8 mouse cellular contexts compared by ENCODE assay signal in genomic region chr6:21534820-21535219, GRCm38 (mm10).
DNase-seq lines count a peak whose midpoint lies in the region.

No protein-coding gene starts in this region.

- DNase-seq in left cerebral cortex, postnatal 4 days, result peak; percentile 8
- DNase-seq in left cerebral cortex, adult 8-10 months (ENCODE audit: low spot score in 2 of 2), result no peak
- DNase-seq in R1 (ENCODE audit: low read depth, low spot score), result peak; percentile 5
- DNase-seq in cerebellum, postnatal 14 days, result peak; percentile 62 to 70
- DNase-seq in kidney, postnatal 4 days, result peak; percentile 10 to 22
- DNase-seq in gastrocnemius, adult 18-20 months (ENCODE audit: low spot score), result no peak
- no peak for DNase-seq in ovary, adult 18-20 months (ENCODE audit: low spot score)
- DNase-seq in heart, postnatal 36 days, result no peak

- intact Hi-C loops in left cerebral cortex, postnatal 4 days (cut with DNase I), result no loop called here
- intact Hi-C loops in heart, postnatal 36 days (cut with DNase I), result loop anchor here (5.0 to 10.0 kb wide), 3 partner anchors 308 to 690 kb away; partner anchors contain the start of gene Kcnd2

Comparison
In these comparisons a context has a peak if more than half of its experiments do, and no peak if none do; other contexts are left out.
1. DNase-seq: peak in left cerebral cortex, postnatal 4 days (single experiment), R1 (single experiment), cerebellum, postnatal 14 days (2 of 2) and kidney, postnatal 4 days (2 of 2); none in left cerebral cortex, adult 8-10 months (0 of 2), gastrocnemius, adult 18-20 months (single experiment), ovary, adult 18-20 months (single experiment) and heart, postnatal 36 days (0 of 2).